Mouse (Mus musculus): ENCODE measurements at regions not wholly inside any gene's neighbourhood (a gene's known extent, or its start where the extent isn't known, plus 50 kb on each side); places are given as distances from the start of the nearest gene placed in this dataset.

DNA sequence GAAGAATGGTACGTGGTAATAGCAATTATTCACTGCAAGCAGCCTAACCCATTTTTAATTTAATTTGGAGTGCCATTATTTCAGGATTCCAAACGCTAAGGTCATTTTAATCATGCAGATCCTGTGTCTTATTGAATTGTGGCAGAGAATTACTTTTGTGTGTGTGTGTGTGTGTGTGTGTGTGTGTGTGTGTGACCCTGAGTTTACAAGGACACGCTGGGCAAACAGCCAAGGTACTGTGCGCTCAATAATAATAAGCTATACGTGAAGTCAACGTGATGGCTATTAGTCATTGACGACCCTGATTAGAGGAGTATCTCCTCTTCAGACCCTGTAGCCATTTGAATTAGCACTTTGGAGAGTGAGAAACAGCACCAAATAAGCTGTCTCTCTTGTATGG, 144.1 kb downstream of the Klf7 start:
- no peak for DNase-seq (ENCODE audit: extremely low spot score in 1 of 2, low spot score in 2 of 2)
- H3K27ac ChIP-seq: no peak overlapping the region
- H3K4me3 ChIP-seq: no peak overlapping the region
- intact Hi-C loops (cut with DNase I): no loop called here
- TF ChIP-seq CTCF (IDR thresholded peaks at IDR 0.05): no peak

DNA sequence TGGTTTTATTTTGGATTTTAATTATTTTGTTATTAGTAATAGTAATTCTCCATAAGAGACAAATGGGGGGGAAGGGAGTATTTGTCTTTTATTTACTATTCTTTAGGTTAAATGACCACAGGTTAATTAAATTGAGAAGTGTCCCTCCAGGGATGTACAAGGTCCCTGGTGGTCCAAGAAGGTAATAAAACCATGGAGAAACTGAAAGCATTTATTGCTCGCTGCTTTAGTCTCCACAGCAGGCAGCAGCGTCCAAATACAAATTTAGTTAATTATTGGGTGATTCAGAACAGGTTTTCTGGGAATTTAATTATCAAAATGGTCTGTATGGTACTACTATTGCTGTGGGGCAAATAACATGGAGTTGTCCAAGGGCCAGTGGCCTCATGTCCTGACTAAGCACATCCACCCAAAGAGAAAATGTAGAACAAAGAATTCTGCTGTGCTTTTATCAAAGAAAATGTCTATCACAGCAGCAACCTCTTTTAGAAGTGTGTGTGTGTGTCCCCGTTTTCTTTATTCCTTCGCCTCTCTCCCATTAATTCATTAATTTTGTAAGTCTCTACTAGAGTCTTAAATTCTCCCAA, 144.7 kb downstream of the Klf7 start:
- DNase-seq (ENCODE audit: extremely low spot score in 1 of 2, low spot score in 2 of 2): no peak
- TF ChIP-seq CTCF (IDR thresholded peaks at IDR 0.05): no peak
- H3K27ac ChIP-seq: no peak overlapping the region
- intact Hi-C loops (cut with DNase I): no loop called here
- no peak overlapping the region for H3K4me3 ChIP-seq

DNA sequence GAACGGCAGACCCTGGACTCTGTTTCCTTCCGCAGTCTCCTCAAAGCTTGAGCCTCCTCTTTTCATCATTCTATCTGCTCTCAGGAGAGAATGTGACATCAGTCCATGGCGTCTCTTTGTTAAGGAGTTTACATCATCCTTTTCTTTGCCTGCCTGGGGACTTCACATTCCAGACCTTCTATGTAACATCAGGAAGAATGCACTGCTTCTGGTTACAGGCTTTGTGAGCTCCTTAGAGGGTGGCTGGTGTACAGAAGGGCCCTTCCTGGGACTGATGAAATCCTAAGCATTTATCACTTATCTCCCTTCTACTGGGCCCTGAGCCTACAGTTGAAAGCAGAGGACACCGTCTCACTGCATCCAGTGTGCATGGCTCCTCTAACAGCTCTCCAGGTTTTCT, 145.2 kb downstream of the Klf7 start:
- TF ChIP-seq CTCF (IDR thresholded peaks at IDR 0.05): no peak
- no peak for DNase-seq (ENCODE audit: extremely low spot score in 1 of 2, low spot score in 2 of 2)
- Histone ChIP-seq H3K27ac (no peak overlapping the region), H3K4me3 (no peak overlapping the region)
- intact Hi-C loops (cut with DNase I): no loop called here

DNA sequence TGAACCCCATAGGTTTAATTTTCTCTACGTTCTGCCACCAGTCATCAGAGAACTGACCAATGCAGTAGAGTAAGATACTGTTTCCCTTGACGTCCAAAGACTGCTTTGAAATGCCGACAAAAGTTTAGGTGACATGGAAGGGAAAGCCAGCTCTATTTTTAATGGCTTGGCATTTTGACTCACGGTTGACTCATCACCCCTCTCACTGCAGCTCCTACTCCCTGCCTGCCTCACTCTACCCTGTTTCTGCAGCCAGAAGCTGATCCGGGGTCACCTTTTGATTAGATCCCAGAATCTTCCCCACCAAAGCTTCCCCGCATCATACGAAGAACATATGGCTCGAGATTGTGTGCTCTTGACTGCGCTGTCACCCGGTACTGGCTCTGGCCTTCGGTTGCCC, 154.2 kb downstream of the Klf7 start:
- no peak for DNase-seq (ENCODE audit: extremely low spot score in 1 of 2, low spot score in 2 of 2)
- no peak overlapping the region for H3K4me3 ChIP-seq
- intact Hi-C loops (cut with DNase I): loop anchor here (5.0 kb wide), 1 partner anchor 69 kb away; no protein-coding TSS in a partner anchor
- no peak overlapping the region for H3K27ac ChIP-seq
- no peak for TF ChIP-seq CTCF (IDR thresholded peaks at IDR 0.05)

DNA sequence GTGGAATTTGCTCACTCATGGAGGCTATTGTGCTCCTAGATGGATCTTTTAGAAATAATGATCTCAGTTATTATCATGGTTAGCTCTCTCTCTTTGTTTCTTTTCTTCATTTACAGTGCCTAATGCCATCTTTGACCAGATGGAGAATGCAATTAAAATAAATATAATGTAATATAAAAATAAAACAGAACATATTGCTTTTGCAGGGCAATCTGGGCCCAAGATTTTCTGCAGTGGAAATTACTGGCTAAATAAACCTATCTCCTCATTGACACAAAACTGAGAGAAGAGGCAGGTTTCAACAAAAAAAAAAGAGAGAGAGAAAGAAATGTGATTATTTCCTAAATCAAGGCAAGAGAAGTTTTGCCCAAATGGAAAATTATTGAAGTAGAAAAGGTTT, 156.6 kb downstream of the Klf7 start:
- TF ChIP-seq CTCF (IDR thresholded peaks at IDR 0.05): no peak
- no peak overlapping the region for H3K4me3 ChIP-seq
- H3K27ac ChIP-seq: peak overlapping the region; percentile 55; the same call in 1 of the 2 replicates
- DNase-seq (ENCODE audit: extremely low spot score in 1 of 2, low spot score in 2 of 2): no peak
- intact Hi-C loops (cut with DNase I): loop anchor here (1.0 to 5.0 kb wide), 2 partner anchors 72 to 153 kb away; no protein-coding TSS in a partner anchor

DNA sequence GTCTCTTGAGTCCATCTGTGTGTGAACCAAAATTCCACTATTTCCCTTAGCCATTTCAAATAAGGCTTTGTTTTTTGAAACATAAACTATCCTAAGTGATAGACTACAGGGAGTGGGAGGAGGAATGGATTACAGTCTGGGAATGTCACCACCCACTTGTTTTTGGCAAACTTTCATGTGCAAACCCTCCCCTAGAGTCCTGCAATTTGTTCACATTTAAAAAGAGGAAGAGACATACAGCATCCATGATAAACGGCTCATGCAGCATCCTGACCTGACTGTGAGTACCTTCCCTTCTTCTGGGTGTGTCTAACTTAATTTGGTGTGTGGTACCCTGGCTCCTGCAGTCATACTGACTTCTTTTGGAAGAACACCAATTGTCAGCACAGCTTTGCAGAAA, 157.6 kb downstream of the Klf7 start:
- intact Hi-C loops (cut with DNase I): no loop called here
- H3K27ac ChIP-seq: peak overlapping the region; percentile 47; the same call in 1 of the 2 replicates
- TF ChIP-seq CTCF (IDR thresholded peaks at IDR 0.05): no peak
- H3K4me3 ChIP-seq: no peak overlapping the region
- no peak for DNase-seq (ENCODE audit: extremely low spot score in 1 of 2, low spot score in 2 of 2)

DNA sequence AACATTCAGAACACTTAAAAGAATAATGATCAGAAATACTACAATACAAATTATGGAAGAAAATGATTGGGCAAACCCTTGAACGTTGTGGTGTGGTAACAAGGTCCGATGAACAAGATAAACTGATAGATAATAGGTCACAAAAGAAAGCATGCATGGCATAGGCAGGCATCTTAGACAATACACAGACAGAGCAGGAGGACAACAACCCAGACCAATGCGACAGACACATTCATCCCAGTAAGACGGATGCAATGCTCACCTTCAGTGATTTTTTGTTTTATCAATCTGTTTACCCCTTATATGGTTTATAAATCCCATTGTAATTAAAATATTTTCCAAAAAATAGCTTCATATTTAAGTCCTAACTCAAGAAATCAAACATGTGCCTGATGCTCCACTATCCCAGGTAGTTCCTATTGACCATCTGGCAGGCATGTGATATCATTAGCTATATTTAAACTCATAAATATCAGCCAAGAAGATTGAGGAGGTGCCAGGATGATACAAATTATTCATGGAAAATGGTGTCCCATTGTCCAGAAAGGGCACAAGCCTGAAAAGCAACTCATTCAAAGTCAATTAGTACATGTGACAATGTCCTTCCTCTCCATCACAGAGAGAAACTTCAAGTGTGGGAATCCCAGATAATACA, 166.3 kb downstream of the Klf7 start:
- no peak for TF ChIP-seq CTCF (IDR thresholded peaks at IDR 0.05)
- no peak overlapping the region for H3K27ac ChIP-seq
- H3K4me3 ChIP-seq: no peak overlapping the region
- DNase-seq (ENCODE audit: extremely low spot score in 1 of 2, low spot score in 2 of 2): no peak
- intact Hi-C loops (cut with DNase I): no loop called here

DNA sequence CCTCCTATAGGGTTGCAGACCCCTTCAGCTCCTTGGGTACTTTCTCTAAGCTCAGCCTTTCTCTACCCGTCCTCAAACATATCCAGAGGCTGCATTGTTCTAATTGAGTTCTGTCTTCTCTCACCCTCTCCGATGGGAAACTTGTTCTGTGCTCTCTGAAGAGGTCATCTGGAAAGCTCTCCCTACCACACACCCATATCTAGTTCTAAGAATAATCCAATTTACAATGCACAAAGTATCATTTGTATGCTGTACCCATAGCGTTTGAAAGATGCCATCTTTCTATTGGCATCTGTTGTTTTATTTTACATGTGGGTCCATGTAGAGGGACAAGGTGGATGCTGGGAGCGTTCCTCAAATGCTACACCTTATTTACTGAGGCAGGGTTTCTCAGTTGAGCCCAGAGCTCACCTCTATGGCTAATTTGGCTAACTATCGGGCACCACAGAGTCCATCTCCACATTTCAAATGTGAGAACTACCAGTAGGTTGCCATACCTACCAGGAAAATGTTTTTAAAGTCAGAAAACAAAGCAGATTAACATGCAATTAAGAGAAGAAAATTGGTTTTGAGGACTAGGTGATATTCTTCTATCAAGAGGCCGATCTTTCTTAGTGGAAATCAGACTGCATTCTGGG, 167.1 kb downstream of the Klf7 start:
- no peak for TF ChIP-seq CTCF (IDR thresholded peaks at IDR 0.05)
- DNase-seq (ENCODE audit: extremely low spot score in 1 of 2, low spot score in 2 of 2): no peak
- intact Hi-C loops (cut with DNase I): loop anchor here (5.0 kb wide), 4 partner anchors 167 to 352 kb away; partner anchors contain the start of genes 4933402D24Rik and Klf7
- Histone ChIP-seq H3K27ac (no peak overlapping the region), H3K4me3 (no peak overlapping the region)

DNA sequence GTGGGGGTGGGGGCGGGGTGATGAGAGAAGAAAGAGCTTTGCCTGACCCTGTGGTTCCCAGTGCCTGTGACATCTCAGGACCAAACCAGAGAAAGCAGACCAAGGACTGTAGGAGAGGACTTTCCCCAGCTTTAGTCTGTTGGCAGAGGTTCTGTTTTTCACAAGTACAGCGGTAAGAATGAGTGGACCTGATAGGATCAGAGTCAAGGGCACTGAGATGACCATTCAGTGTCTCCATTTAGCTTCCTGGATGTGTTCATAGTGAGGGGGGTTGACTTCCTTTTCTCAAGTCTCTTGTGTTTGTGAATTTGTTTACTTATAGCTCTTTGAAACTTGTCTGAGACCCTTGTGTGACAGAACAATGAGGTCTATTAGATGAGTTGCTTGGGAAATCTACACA, 167.9 kb downstream of the Klf7 start:
- no peak for TF ChIP-seq CTCF (IDR thresholded peaks at IDR 0.05)
- intact Hi-C loops (cut with DNase I): loop anchor here (5.0 kb wide), 4 partner anchors 168 to 353 kb away; partner anchors contain the start of genes 4933402D24Rik and Klf7
- H3K27ac ChIP-seq: no peak overlapping the region

DNA sequence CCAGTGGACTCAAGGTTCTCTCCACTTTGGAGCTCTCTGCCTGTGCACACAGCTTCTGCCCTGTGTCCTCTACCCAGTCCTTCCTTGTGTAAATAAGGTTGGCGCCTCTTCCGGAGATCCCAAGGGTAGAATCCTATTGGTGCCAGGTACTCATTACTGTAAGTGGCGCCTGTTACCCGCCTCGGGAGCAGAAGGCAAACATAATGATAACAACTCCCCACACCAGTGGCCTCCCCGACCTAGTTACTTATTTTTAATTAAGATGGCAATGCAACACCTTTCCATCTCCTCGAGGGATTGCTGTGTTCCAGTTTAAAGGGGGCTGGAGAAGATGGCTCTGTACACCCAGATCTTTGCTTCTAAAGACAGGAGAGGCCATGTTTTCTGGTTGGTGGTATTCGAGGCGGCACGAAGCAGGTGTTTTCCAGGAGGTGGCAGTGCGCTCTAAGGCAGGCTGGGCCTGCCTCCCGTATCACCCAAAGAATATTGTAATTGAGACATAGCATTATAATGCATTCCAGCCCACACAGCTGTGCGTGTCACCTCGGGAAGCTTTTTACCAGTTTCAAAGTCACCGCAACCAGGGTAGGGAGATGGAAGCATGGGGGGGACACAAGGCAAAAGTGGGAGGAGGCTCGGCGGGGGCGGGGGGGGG, 168.7 kb downstream of the Klf7 start:
- Histone ChIP-seq H3K4me3 (0 out of 2 replicates have a peak overlapping the region, but pooled peaks have one; percentile 9), H3K27ac (0 out of 2 replicates have a peak overlapping the region, but pooled peaks have one; percentile 24)
- peak; percentile 51 to 64 for DNase-seq (ENCODE audit: extremely low spot score in 1 of 2, low spot score in 2 of 2)
- TF ChIP-seq CTCF (IDR thresholded peaks at IDR 0.05): peak; percentile 69
- intact Hi-C loops (cut with DNase I): loop anchor here (1.0 to 5.0 kb wide), 5 partner anchors 169 to 493 kb away; partner anchors contain the start of genes 4933402D24Rik and Klf7

More for the DNA sequence above, 167.9 kb downstream of the Klf7 start:
- DNase-seq (ENCODE audit: extremely low spot score in 1 of 2, low spot score in 2 of 2): no peak
- H3K4me3 ChIP-seq: no peak overlapping the region

DNA sequence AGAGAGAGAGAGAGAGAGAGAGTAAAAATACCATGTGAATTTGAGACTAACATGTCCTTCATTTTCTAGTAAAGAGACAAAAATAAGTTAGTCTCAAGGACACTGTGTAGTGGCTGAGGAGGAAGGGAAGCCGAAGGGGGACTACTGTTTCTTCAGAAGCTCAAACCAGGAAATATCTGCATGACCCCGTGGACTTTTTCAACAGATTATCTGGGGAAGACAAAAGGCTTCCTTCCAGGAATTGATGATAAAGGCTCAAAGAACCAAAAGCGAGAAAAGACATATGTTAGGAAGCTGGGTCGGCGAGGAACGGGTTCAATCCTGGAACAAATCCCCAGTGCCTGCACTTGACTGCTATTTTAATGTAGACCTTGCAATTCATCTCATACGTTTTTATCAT, 170.4 kb downstream of the Klf7 start:
- intact Hi-C loops (cut with DNase I): loop anchor here (5.0 kb wide), 4 partner anchors 171 to 356 kb away; partner anchors contain the start of genes 4933402D24Rik and Klf7
- no peak for TF ChIP-seq CTCF (IDR thresholded peaks at IDR 0.05)
- no peak for DNase-seq (ENCODE audit: extremely low spot score in 1 of 2, low spot score in 2 of 2)
- Histone ChIP-seq H3K4me3 (no peak overlapping the region), H3K27ac (no peak overlapping the region)

DNA sequence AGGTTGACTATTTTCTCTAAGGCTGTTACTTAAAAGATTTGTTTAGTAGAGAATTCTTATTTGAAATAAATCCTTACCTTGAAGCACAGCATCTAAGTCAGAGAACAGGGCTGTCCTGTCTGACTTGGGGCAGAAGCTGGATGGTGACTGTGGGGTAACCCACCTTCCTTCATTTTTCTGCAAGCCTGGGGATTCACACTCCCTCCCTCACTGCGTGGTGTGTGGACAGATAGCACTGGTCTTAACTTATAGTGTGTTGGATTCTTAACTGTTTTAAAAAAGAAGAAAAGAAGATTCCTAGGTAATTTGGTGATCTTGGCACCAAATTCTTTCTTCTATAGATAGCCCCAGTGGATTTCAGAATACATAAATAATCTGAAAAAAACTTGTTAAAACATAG, 174.8 kb downstream of the Klf7 start:
- DNase-seq (ENCODE audit: extremely low spot score in 1 of 2, low spot score in 2 of 2): no peak
- no peak for TF ChIP-seq CTCF (IDR thresholded peaks at IDR 0.05)
- intact Hi-C loops (cut with DNase I): no loop called here
- Histone ChIP-seq H3K4me3 (no peak overlapping the region), H3K27ac (no peak overlapping the region)
